Mouse (Mus musculus) CH12.LX (cell line): ENCODE measurements around the gene Rmi1.

ENCODE experiments used
- CTCF ChIP-seq, 2 experiments: IDR thresholded peaks in 1 of 2; conservative IDR thresholded peaks in 1 of 2; 2 replicates each; pipeline ENCODE4 v1.5.1; 2011 to 2012; ENCODE audit warnings: low read depth in 2 of 2, low read length in 2 of 2, improper control_type of control experiment in 1 of 2, inconsistent platforms in 1 of 2, mild to moderate bottlenecking in 1 of 2, moderate library complexity in 1 of 2
- ELF1 ChIP-seq: IDR thresholded peaks from 2 replicates; pipeline ENCODE4 v1.6.1; 2014; ENCODE audit warnings: low read depth, mild to moderate bottlenecking, inconsistent platforms, low read length, improper control_type of control experiment
- GABPA ChIP-seq: IDR thresholded peaks from 2 replicates; pipeline ENCODE4 v1.6.1; 2012; ENCODE audit warnings: low read depth, low read length, improper control_type of control experiment, inconsistent platforms; ENCODE audit not compliant: insufficient replicate concordance
- HCFC1 ChIP-seq: IDR thresholded peaks from 2 replicates; pipeline ENCODE4 v1.6.1; 2012; ENCODE audit warnings: low read depth, mild to moderate bottlenecking, inconsistent platforms, low read length, improper control_type of control experiment
- KAT2A ChIP-seq: IDR thresholded peaks from 2 replicates; pipeline ENCODE4 v1.6.1; 2012; ENCODE audit warnings: low read length, improper control_type of control experiment, inconsistent platforms; ENCODE audit not compliant: insufficient replicate concordance
- MAX ChIP-seq: IDR thresholded peaks from 2 replicates; pipeline ENCODE4 v1.6.1; 2011; ENCODE audit warnings: low read length, improper control_type of control experiment
- MYC ChIP-seq: IDR thresholded peaks from 2 replicates; pipeline ENCODE4 v1.6.1; 2011; ENCODE audit warnings: low read depth, mild to moderate bottlenecking, improper control_type of control experiment, low read length
- PAX5 ChIP-seq: IDR thresholded peaks from 2 replicates; pipeline ENCODE4 v1.6.1; 2012; ENCODE audit warnings: low read length, inconsistent platforms, mixed read lengths
- TBP ChIP-seq: conservative IDR thresholded peaks from 2 replicates; pipeline ENCODE4 v1.6.1; 2011; ENCODE audit warnings: low read depth, low read length, improper control_type of control experiment
- TCF12 ChIP-seq: IDR thresholded peaks from 2 replicates; pipeline ENCODE4 v1.6.1; 2014; ENCODE audit warnings: low read depth, mild to moderate bottlenecking, inconsistent platforms, low read length, improper control_type of control experiment
- USF1 ChIP-seq: IDR thresholded peaks from 2 replicates; pipeline ENCODE4 v1.6.1; 2014; ENCODE audit warnings: low read depth, mild to moderate bottlenecking, inconsistent platforms, low read length, improper control_type of control experiment
- ZC3H11A ChIP-seq: IDR thresholded peaks from 2 replicates; pipeline ENCODE4 v1.6.1; 2012; ENCODE audit warnings: low read depth, mild to moderate bottlenecking, inconsistent platforms, low read length, improper control_type of control experiment

DNA sequence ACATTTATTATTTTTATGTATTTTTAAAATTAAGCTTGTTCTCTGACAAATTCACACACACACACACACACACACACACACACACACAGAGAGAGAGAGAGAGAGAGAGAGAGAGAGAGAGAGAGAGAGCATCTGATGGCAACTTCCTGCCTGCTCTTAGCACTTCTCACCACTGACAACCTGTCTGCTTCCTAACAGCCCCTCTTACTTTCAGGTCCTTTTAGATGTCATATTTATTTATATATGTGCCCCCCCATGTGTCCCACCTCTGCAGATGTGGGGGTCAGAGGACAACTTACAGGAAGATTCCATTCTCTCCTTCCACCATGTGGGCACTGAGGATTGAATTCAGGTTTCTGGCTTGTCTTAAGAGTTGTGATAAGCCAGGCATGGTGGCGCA, 17.2 kb downstream of the Rmi1 start:
- TF ChIP-seq CTCF (conservative IDR thresholded peaks at IDR 0.05 in 1 of 2, IDR thresholded peaks at IDR 0.05 in 1 of 2; ENCODE audit: low read depth in 2 of 2, low read length in 2 of 2): no peak
- no peak for TF ChIP-seq ELF1
- TF ChIP-seq KAT2A: no peak
- no peak for TF ChIP-seq HCFC1
- no peak for TF ChIP-seq MAX
- TF ChIP-seq ZC3H11A: no peak
- TF ChIP-seq TBP: no peak
- no peak for TF ChIP-seq MYC
- TF ChIP-seq PAX5: no peak
- TF ChIP-seq GABPA: no peak
- no peak for TF ChIP-seq TCF12
- no peak for TF ChIP-seq USF1
